Mouse (Mus musculus): ENCODE measurements around the gene Olfr95. TPM values are rescaled to one million over a fixed set of nuclear protein-coding genes. Genes with fewer than 3 reads are reported as not detected.
"Not testable (repeated sequence)": the region's sequence is repeated elsewhere in the genome, so short reads cannot be mapped to it uniquely, and the experiment has no call there.

Gene Olfr95
- not detected in 2 replicates for polyA plus RNA-seq (2011; ENCODE audit: insufficient read length, low read depth, missing spikeins)

DNA sequence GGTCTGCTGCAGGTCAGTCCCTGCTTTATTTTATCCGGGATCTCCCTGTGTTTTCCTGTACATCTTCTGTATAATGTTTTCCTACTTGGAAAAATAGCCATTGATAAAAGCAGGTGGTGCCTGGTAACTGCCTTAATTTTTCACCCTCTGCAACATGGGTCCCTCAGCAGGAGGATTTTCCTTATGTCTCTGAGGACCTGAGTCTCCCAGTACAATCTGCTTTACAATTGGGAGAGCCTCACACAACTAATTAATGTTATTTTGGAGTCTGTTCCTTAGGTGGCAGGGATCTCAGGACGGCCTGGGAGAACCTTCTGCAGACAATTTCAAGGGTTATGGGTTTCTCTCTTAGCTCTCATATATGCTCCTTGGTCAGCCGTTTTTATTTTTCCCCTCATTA, at the start of gene Olfr95:
Olfr95 (minus strand) TSS at position 101 of the 400 bp plus-strand sequence.
- Histone ChIP-seq H3K4me1 (ENCODE audit: control insufficient read depth, insufficient read depth, low read length) (no peaks in the 10 kb centered on the region), H3K27ac (ENCODE audit: insufficient read depth, low read length) (no peak within 1 kb of the TSS), H3K4me3 (ENCODE audit: insufficient read depth, low read length) (no peak within 1 kb of the TSS)
- TF ChIP-seq CTCF (IDR thresholded peaks at IDR 0.05; ENCODE audit: borderline replicate concordance, insufficient read depth, low read length) (no peak), POLR2A (IDR thresholded peaks at IDR 0.05; ENCODE audit: low read depth, low read length) (no peak)

DNA sequence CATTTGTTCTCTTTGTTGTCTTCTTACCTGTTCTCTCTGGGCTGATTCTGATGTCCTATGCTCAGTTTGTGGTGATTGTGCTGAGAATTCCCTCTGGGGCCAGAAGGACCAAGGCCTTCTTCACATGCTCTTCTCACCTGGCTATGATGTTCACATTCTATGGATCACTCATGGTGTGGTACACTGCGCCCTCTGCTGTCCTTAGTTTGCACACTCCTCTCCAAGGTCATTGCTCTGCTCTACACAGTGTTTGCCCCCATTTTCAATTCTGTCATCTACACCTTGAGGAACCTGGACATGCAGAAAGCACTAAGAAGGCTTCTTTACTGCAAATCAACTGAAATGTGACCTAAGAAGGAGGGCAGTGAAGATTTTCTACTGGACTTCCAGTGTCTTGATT, 37.6 kb upstream of the Olfr95 start:
- TF ChIP-seq CTCF (IDR thresholded peaks at IDR 0.05; ENCODE audit: borderline replicate concordance, insufficient read depth, low read length), result peak; percentile 58; the same call in 1 of the 2 replicates
- TF ChIP-seq POLR2A (IDR thresholded peaks at IDR 0.05; ENCODE audit: low read depth, low read length), result no peak
- no peaks in the 10 kb centered on the region for H3K4me1 ChIP-seq (ENCODE audit: control insufficient read depth, insufficient read depth, low read length)
- no peak overlapping the region for H3K4me3 ChIP-seq (ENCODE audit: insufficient read depth, low read length)
- H3K27ac ChIP-seq (ENCODE audit: insufficient read depth, low read length), result no peak overlapping the region

DNA sequence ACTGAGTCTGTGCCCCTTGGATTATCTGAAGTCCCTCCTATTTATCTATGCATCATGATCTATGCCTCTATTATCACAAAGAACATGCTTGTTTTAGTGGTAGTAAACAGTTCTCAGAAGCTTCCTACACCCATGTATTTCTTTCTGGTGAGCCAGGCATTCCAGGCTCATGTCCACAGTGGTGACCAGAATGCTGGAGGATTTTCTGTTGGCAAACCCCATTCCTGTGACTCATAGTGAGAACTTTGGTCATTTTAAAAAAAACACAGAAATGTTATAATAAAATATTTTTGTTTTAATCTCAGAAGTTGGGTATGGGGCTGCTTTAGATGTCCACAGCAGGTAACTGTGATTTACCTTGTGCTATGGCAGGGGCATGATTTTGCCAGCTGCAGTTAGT, 36.5 kb upstream of the Olfr95 start:
- Histone ChIP-seq H3K4me3 (ENCODE audit: insufficient read depth, low read length) (no peak overlapping the region), H3K4me1 (ENCODE audit: control insufficient read depth, insufficient read depth, low read length) (no peaks in the 10 kb centered on the region), H3K27ac (ENCODE audit: insufficient read depth, low read length) (no peak overlapping the region)
- TF ChIP-seq CTCF (IDR thresholded peaks at IDR 0.05; ENCODE audit: borderline replicate concordance, insufficient read depth, low read length) (no peak), POLR2A (IDR thresholded peaks at IDR 0.05; ENCODE audit: low read depth, low read length) (no peak)

DNA sequence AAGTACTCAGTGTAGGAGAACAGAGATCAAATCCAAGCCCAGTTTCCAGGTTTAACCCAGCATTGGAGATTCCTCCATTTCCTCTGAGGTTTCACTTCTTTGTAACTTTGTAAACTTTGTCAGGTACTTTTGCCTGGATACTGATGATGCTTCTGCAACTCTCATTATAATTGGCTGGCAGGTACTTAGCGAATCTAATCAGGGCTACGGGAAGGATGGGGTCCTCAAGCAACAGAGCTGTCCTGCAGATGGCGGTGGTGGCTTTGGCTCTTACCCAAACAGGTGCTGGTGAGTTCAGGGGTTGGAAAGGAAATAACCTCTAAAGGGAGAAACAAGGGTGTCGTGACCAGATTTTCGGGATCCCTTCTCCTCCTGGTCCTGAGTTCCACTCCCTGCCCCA, 33.8 kb upstream of the Olfr95 start:
- Histone ChIP-seq H3K27ac (ENCODE audit: insufficient read depth, low read length) (no peak overlapping the region), H3K4me1 (ENCODE audit: control insufficient read depth, insufficient read depth, low read length) (no peaks in the 10 kb centered on the region), H3K4me3 (ENCODE audit: insufficient read depth, low read length) (no peak overlapping the region)
- TF ChIP-seq CTCF (IDR thresholded peaks at IDR 0.05; ENCODE audit: borderline replicate concordance, insufficient read depth, low read length), result no peak
- no peak for TF ChIP-seq POLR2A (IDR thresholded peaks at IDR 0.05; ENCODE audit: low read depth, low read length)

- TF ChIP-seq POLR2A (IDR thresholded peaks at IDR 0.05; ENCODE audit: low read depth, low read length), result no peak
- no peak for TF ChIP-seq CTCF (IDR thresholded peaks at IDR 0.05; ENCODE audit: borderline replicate concordance, insufficient read depth, low read length)
- no peaks in the 10 kb centered on the region for H3K4me1 ChIP-seq (ENCODE audit: control insufficient read depth, insufficient read depth, low read length)
- no peak overlapping the region for H3K4me3 ChIP-seq (ENCODE audit: insufficient read depth, low read length)
- H3K27ac ChIP-seq (ENCODE audit: insufficient read depth, low read length), result no peak overlapping the region
Observed at GRCm38 (mm10) chr17:37242198-37242597, 29.3 kb upstream of the Olfr95 start.

- H3K4me3 ChIP-seq (ENCODE audit: insufficient read depth, low read length); H3K27ac ChIP-seq (ENCODE audit: insufficient read depth, low read length); H3K4me1 ChIP-seq (ENCODE audit: control insufficient read depth, insufficient read depth, low read length): not testable (repeated sequence)
Observed at GRCm38 (mm10) chr17:37237230-37237629, 24.3 kb upstream of the Olfr95 start, which contains the start of gene Olfr97. Olfr97 (minus strand) TSS chr17:37237330.

DNA sequence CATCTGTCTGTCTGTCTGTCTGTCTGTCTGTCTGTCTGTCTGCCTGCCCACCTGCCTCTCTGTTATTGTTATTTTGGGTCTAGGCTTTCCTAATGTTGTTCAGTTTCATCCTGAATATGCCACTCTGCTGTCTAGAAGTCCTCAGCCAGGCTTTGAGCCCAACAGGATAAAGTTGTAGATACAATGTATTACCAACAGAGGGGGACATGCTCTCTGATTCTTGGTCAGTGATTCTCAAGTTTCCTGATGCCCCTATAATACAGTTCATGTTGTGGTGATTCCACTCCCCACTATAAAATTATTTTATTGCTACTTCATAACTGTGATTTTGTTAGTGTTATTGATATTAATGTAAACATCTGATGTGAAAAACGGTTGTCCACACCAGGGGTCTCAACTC, 9.0 kb upstream of the Olfr95 start:
- TF ChIP-seq CTCF (IDR thresholded peaks at IDR 0.05; ENCODE audit: borderline replicate concordance, insufficient read depth, low read length) (no peak), POLR2A (IDR thresholded peaks at IDR 0.05; ENCODE audit: low read depth, low read length) (no peak)
- H3K4me1 ChIP-seq (ENCODE audit: control insufficient read depth, insufficient read depth, low read length), result no peaks in the 10 kb centered on the region
- no peak overlapping the region for H3K4me3 ChIP-seq (ENCODE audit: insufficient read depth, low read length)
- H3K27ac ChIP-seq (ENCODE audit: insufficient read depth, low read length), result no peak overlapping the region

GRCm38 (mm10) chr17:37219846-37220245, 6.9 kb upstream of the Olfr95 start, which contains the start of gene Olfr96:
Olfr96 (plus strand) TSS chr17:37220146.
- TF ChIP-seq CTCF (IDR thresholded peaks at IDR 0.05; ENCODE audit: borderline replicate concordance, insufficient read depth, low read length) (no peak), POLR2A (IDR thresholded peaks at IDR 0.05; ENCODE audit: low read depth, low read length) (no peak)
- no peak within 1 kb of the TSS for H3K4me3 ChIP-seq (ENCODE audit: insufficient read depth, low read length)
- H3K27ac ChIP-seq (ENCODE audit: insufficient read depth, low read length), result no peak within 1 kb of the TSS
- no peaks in the 10 kb centered on the region for H3K4me1 ChIP-seq (ENCODE audit: control insufficient read depth, insufficient read depth, low read length)

DNA sequence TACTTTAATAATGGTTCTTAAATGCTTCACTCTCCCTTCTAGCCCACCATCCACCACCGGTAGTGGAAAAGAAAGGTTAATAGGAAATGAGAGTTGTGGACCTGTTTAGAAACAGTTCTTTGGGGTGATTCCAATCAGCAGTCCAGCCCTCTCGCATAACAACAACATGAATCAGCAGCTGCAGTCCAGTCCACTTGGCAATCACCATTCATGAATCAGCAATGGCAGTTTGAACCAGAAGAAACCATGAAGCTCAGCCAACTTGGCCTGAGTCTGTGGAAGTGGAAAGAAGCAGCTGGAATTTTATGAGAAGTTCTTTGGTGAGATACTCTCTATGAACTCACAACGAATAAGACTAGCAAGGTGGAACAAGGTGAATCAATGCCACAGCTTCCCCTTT, 5.6 kb upstream of the Olfr95 start:
- Histone ChIP-seq H3K4me3 (ENCODE audit: insufficient read depth, low read length) (no peak overlapping the region), H3K27ac (ENCODE audit: insufficient read depth, low read length) (no peak overlapping the region), H3K4me1 (ENCODE audit: control insufficient read depth, insufficient read depth, low read length) (no peaks in the 10 kb centered on the region)
- TF ChIP-seq CTCF (IDR thresholded peaks at IDR 0.05; ENCODE audit: borderline replicate concordance, insufficient read depth, low read length), result no peak
- TF ChIP-seq POLR2A (IDR thresholded peaks at IDR 0.05; ENCODE audit: low read depth, low read length), result no peak

- no peak for TF ChIP-seq POLR2A (IDR thresholded peaks at IDR 0.05; ENCODE audit: low read depth, low read length)
- no peak for TF ChIP-seq CTCF (IDR thresholded peaks at IDR 0.05; ENCODE audit: borderline replicate concordance, insufficient read depth, low read length)
- Histone ChIP-seq H3K27ac (ENCODE audit: insufficient read depth, low read length) (no peak overlapping the region), H3K4me3 (ENCODE audit: insufficient read depth, low read length) (no peak overlapping the region), H3K4me1 (ENCODE audit: control insufficient read depth, insufficient read depth, low read length) (no peaks in the 10 kb centered on the region)
Observed at GRCm38 (mm10) chr17:37210884-37211768, 1.8 kb downstream of the Olfr95 start.

Measured in embryonic fibroblast, embryonic 13.5 days (primary cell).